Mouse (Mus musculus) erythroblast, embryonic 14.5 days (primary cell): ENCODE results near the gene Thumpd3.

Source experiments
- GATA1 ChIP-seq: IDR thresholded peaks from 2 replicates; pipeline ENCODE4 v1.6.1; 2012; ENCODE audit warnings: low read length, inconsistent platforms, mixed read lengths
- TAL1 ChIP-seq: IDR thresholded peaks from 3 replicates; pipeline ENCODE4 v1.6.1; 2012; ENCODE audit warnings: low read length, inconsistent platforms, mixed read lengths

GRCm38 (mm10) chr6:113034466-113034865 is 11.6 kb upstream of the Thumpd3 start:
- TF ChIP-seq GATA1 = no peak
- no peak for TF ChIP-seq TAL1
